Mouse (Mus musculus) small intestine, adult 2 months (tissue): Measurements from ENCODE around the gene 9930022D16Rik. TPM values are rescaled to one million over a fixed set of nuclear protein-coding genes. Genes with fewer than 3 reads are reported as not detected.

Experiments
- H3K27ac ChIP-seq: fragments of 200-500 bp; 2 replicates; pipeline ENCODE4 v1.5.1; 2012; ENCODE audit warnings: low read depth, low read length, control low read depth, inconsistent platforms; ENCODE audit not compliant: insufficient read depth
- H3K27me3 ChIP-seq: fragments of 200-500 bp; 2 replicates; pipeline ENCODE4 v1.6.1; 2012; ENCODE audit warnings: mild to moderate bottlenecking, moderate library complexity, low read length, inconsistent platforms; ENCODE audit not compliant: control insufficient read depth, insufficient read depth
- H3K36me3 ChIP-seq: fragments of 200-500 bp; 2 replicates; pipeline ENCODE4 v1.6.1; 2012; ENCODE audit warnings: mild to moderate bottlenecking, low read length, control low read depth, inconsistent platforms; ENCODE audit not compliant: control insufficient read depth, insufficient read depth
- H3K4me1 ChIP-seq: fragments of 200-500 bp; 2 replicates; pipeline ENCODE4 v1.6.1; 2012; ENCODE audit warnings: low read length, inconsistent platforms, mixed read lengths; ENCODE audit not compliant: control insufficient read depth, insufficient read depth, insufficient read length
- H3K4me3 ChIP-seq: fragments of 200-500 bp; 2 replicates; pipeline ENCODE4 v1.5.1; 2012; ENCODE audit warnings: low read depth, mild to moderate bottlenecking, control low read depth, inconsistent platforms, low read length, moderate library complexity
- CTCF ChIP-seq: fragments of 200-500 bp; IDR thresholded peaks from 2 replicates; pipeline ENCODE4 v1.5.1; 2012; ENCODE audit warnings: low read depth, mild to moderate bottlenecking, control low read depth, inconsistent platforms, low read length, moderate library complexity, mixed read lengths; ENCODE audit not compliant: insufficient replicate concordance, insufficient read length; ENCODE audit errors: extremely low read depth
- POLR2A ChIP-seq: fragments of 200-500 bp; IDR thresholded peaks from 2 replicates; pipeline ENCODE4 v1.6.1; 2012; ENCODE audit warnings: low read depth, mild to moderate bottlenecking, control low read depth, inconsistent platforms, low read length, moderate library complexity
- WGBS: fragments of 180-500 bp; shearing (Covaris S2); methylation state at CpG from one replicate; pipeline ENCODE4 v1.1.7; 2018; 5-methylcytosine and 5-hydroxymethylcytosine counted together
- polyA plus RNA-seq: library from polyadenylated mRNA; depleted of rRNA; stranded (reverse); fragments of >200 nt; gene quantifications from 2 replicates; pipeline ENCODE4 v1.2.3, GENCODE M21; 2012

Gene 9930022D16Rik
- polyA plus RNA-seq, 1 experiment = not detected

DNA sequence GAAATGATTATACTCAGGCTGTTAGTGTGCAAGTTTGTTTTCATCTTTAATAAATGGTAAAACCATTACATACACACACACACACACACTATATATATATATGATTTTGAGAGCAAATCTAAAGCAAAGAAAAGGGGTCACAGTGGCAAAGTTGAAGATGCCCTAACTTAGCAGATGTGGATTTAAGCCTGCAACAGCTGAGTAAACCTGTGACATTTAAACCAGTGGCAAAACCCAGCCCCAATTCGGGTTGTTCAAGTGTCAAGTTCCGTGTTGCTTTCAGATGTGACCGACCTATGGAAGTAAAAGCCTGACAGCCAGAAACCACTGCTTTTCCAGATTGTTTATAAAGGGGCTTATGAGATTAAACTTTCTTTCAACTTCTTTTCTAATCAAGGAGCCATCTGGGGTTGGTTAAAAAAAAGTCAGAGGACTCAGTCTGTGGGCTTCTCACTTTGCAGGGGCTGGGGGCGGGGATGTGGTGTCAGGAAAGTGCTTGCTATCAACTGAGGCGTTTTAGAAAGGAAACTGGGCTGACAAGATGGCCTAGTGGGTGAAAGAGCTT is 28.5 kb downstream of the 9930022D16Rik start:
- no peak overlapping the region for H3K27ac ChIP-seq
- 79% methylated on average over 5 of the region's 5 CpGs for WGBS
- no peaks in the 10 kb centered on the region; the same call in 1 of the 2 replicates for H3K4me1 ChIP-seq
- TF ChIP-seq CTCF (no peak), POLR2A (no peak)
- H3K36me3 ChIP-seq = no peaks in the 10 kb centered on the region
- H3K27me3 ChIP-seq = no peaks in the 10 kb centered on the region
- no peak overlapping the region for H3K4me3 ChIP-seq

DNA sequence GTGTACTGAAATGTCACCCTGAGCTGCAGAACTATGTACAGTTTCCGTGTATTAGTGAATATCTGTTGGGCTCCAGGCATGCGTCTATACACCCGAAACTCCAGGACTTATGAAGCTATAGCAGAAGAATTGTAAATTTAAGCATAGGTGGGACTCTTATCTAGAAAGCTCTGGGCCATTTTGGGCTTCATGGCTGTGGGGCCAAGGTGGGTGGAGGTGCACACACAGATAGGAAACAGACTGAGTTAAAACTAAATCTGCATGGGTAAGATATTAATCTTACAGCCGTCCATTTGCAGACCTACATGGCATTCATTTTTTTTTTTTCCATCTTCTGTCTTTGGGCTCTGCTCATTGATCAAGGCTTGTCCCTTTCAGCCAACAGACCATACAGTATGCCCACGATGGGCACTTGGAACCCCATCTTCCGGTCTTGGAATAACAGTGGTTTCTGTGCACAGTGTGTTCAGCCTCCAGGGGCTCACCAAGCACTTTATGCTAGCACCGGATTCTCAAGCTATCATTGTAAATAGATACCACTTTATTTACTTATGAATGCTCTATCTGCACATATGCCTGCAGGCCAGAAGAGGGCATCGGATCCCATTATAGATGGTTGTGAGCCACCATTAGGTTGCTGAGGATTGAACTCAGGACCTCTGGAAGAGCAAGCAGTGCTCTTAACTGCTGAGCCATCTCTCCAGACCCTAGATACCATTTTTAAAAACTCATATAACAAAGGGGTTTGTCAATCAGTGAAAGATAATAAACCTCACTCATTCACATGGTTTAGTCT is 29.9 kb downstream of the 9930022D16Rik start:
- H3K27ac ChIP-seq = no peak overlapping the region
- H3K4me1 ChIP-seq = no peaks in the 10 kb centered on the region; the same call in 1 of the 2 replicates
- H3K4me3 ChIP-seq = no peak overlapping the region
- 92% methylated on average over 8 of the region's 8 CpGs for WGBS
- no peaks in the 10 kb centered on the region for H3K27me3 ChIP-seq
- no peak for TF ChIP-seq POLR2A
- TF ChIP-seq CTCF = no peak
- no peaks in the 10 kb centered on the region for H3K36me3 ChIP-seq

DNA sequence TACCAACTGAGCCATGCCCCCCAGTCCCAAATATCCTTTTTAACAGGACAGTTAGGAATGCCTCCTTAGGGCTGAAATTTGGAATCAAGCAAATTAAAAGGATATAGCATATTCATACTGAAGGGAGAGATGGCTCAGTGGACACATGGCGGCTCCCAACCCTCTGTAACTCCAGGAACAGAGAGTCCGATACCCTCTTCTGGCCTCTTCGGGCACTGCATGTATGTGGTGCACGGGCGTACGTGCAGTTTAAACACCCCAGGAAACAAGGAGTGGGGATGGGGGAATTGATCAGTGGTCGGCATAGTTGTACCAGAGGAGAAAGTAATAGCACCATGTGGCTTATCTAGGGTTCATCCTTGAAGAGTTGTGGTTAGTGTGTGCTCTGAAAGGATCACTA is 30.9 kb downstream of the 9930022D16Rik start:
- WGBS = 70% methylated on average over 7 of the region's 7 CpGs
- Histone ChIP-seq H3K4me3 (no peak overlapping the region), H3K4me1 (no peaks in the 10 kb centered on the region; the same call in 1 of the 2 replicates), H3K36me3 (no peaks in the 10 kb centered on the region), H3K27ac (no peak overlapping the region), H3K27me3 (no peaks in the 10 kb centered on the region)
- TF ChIP-seq CTCF (peak; percentile 40; the same call in 1 of the 2 replicates), POLR2A (no peak)

GRCm38 (mm10) chr11:109445438-109446035 is 31.8 kb downstream of the 9930022D16Rik start:
- TF ChIP-seq POLR2A (no peak), CTCF (peak; percentile 62; the same call in 1 of the 2 replicates)
- Histone ChIP-seq H3K36me3 (no peaks in the 10 kb centered on the region), H3K4me3 (no peak overlapping the region), H3K4me1 (no peaks in the 10 kb centered on the region; the same call in 1 of the 2 replicates), H3K27ac (no peak overlapping the region), H3K27me3 (no peaks in the 10 kb centered on the region)
- 37% methylated on average over 13 of the region's 13 CpGs for WGBS

DNA sequence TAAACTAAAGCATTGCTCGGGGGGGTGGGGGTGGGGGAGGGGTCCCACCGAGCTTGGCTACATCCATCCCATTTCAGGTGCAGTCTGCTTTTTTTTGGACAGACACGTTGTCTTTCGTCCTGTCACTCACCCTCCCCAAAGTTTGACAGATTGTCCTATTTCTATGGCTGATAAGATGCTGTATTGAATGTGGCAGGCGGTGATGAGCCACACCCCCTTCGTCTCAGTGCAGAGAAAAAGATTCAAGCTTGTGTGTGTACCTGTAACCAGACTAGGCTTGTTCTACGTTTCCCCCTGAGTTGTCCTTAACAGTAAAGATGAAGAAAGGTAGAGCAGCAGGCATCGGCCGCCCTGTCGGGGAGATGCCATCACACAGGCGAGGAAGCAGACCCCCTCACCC is 37.5 kb downstream of the 9930022D16Rik start:
- TF ChIP-seq CTCF (no peak), POLR2A (no peak)
- peaks cover 39% of the 10 kb centered on the region for H3K36me3 ChIP-seq
- 79% methylated on average over 11 of the region's 11 CpGs for WGBS
- H3K27ac ChIP-seq = no peak overlapping the region
- H3K4me1 ChIP-seq = no peaks in the 10 kb centered on the region
- H3K27me3 ChIP-seq = no peaks in the 10 kb centered on the region
- no peak overlapping the region for H3K4me3 ChIP-seq

DNA sequence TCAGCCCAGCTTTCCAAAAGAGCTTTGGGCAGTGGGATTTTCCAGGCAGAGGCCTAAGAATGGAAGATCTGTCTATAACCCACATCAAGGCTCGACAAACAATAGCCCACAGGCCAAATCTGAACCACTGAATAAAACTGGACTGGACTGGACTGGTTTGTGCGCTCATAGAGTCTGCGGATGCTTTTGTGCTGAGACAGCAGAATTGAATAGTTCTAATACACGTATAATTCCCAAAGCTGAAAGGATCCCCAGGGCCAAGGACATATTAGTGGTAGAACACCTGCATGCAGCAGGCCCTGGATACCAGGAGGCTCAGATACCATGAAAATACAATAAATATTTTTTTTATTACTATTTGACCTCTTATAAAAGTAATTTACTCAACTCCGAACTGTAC is 42.5 kb downstream of the 9930022D16Rik start:
- TF ChIP-seq POLR2A = no peak
- TF ChIP-seq CTCF = no peak
- Histone ChIP-seq H3K36me3 (peaks cover 59% of the 10 kb centered on the region), H3K27me3 (no peaks in the 10 kb centered on the region), H3K4me1 (no peaks in the 10 kb centered on the region), H3K4me3 (no peak overlapping the region), H3K27ac (no peak overlapping the region)
- WGBS = 90% methylated on average over 5 of the region's 5 CpGs

GRCm38 (mm10) chr11:109458165-109458564 is 44.4 kb downstream of the 9930022D16Rik start:
- Histone ChIP-seq H3K27me3 (no peaks in the 10 kb centered on the region), H3K27ac (no peak overlapping the region), H3K4me3 (no peak overlapping the region), H3K4me1 (no peaks in the 10 kb centered on the region), H3K36me3 (peaks cover 56% of the 10 kb centered on the region)
- no peak for TF ChIP-seq POLR2A
- no peak for TF ChIP-seq CTCF
- 99% methylated on average over 11 of the region's 11 CpGs for WGBS
